Mouse (Mus musculus): Measurements from ENCODE around the gene Mturn. TPM values are rescaled to one million over a fixed set of nuclear protein-coding genes. Genes with fewer than 3 reads are reported as not detected.

Mturn gene
- total and polyA plus RNA-seq, 2 experiments from 2014 or later = 107 to 241 TPM

- WGBS = 45% methylated on average over 5 of the region's 5 CpGs
- ATAC-seq (no peak), DNase-seq (no peak)
- Histone ChIP-seq H3K4me2 (ENCODE audit: low read depth) (no peak overlapping the region), H3K27me3 (ENCODE audit: insufficient read depth, low read length) (no peaks in the 10 kb centered on the region), H3K9me3 (ENCODE audit: low read length) (no peaks in the 10 kb centered on the region), H3K27ac (ENCODE audit: low read depth, low read length) (no peak overlapping the region), H3K4me1 (ENCODE audit: insufficient read depth) (no peaks in the 10 kb centered on the region), H3K4me3 (ENCODE audit: low read depth, low read length) (no peak overlapping the region), H3K36me3 (ENCODE audit: insufficient read depth) (no peaks in the 10 kb centered on the region; the same call in 1 of the 2 replicates), H3K9ac (no peak overlapping the region)
- no peak for TF ChIP-seq CTCF (IDR thresholded peaks at IDR 0.05; ENCODE audit: low read depth)
Observed at GRCm38 (mm10) chr6:54672901-54673300, 8.5 kb upstream of the Mturn start.

DNA sequence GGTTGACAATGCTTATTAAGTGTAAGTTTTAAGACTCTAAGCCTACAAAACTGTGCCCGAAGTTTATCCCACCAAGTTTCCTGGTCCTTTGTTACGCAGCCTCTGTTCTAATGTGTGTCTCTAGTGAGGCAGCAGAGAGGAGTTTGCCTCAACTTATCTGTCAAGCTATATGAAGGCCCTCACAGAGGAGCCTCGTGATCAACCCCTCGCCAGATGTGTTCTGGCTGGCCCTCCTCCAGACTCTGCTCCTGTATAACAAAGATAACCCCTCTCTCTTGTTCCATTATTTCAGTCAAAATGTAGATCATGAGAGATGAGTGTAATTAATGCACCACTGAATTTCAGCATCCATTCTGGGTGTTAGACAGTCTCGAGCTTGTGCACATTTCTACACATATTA lies 1.7 kb upstream of the Mturn start:
- no peak for DNase-seq
- Histone ChIP-seq H3K27ac (ENCODE audit: low read depth, low read length) (no peak overlapping the region), H3K9ac (no peak overlapping the region), H3K4me3 (ENCODE audit: low read depth, low read length) (no peak overlapping the region), H3K4me1 (ENCODE audit: insufficient read depth) (peaks cover 11% of the 10 kb centered on the region), H3K4me2 (ENCODE audit: low read depth) (no peak overlapping the region), H3K9me3 (ENCODE audit: low read length) (no peaks in the 10 kb centered on the region), H3K36me3 (ENCODE audit: insufficient read depth) (no peaks in the 10 kb centered on the region), H3K27me3 (ENCODE audit: insufficient read depth, low read length) (no peaks in the 10 kb centered on the region)
- ATAC-seq = no peak
- no peak for TF ChIP-seq CTCF (IDR thresholded peaks at IDR 0.05; ENCODE audit: low read depth)
- 72% methylated on average over 5 of the region's 5 CpGs for WGBS

DNA sequence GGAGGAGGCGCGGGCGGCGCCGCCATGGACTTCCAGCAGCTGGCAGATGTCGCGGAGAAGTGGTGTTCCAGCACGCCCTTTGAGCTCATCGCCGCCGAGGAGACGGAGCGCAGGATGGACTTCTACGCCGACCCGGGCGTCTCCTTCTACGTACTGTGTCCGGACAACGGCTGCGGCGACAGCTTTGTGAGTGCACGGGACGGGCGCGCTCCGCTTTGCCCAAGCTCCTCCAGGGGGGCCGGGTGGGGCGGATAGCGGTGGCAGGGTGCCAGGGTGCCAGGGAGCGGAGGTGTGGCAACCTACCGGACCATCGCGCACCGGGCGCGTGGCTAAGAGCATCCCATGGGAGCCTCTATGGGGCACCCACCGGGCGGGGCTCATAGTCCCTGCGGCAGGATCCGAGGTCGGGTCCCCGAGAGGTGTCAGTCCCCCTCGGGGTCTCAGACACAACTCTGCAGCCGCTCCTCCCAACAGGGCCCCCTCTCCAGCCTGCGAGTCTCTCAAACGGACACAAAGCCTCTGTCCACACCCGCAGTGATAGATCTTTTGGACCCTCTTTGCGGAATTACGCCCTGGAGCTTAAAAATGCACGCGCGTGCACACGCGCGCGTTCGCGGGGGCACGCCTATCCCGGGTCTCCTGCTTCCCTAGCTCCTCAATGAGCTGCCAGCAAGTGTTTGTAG lies 463 bp downstream of the Mturn start:
- ATAC-seq (peak; percentile 50), DNase-seq (peak; percentile 77)
- peaks cover 14% of the 10 kb centered on the region for H3K4me1 ChIP-seq (ENCODE audit: insufficient read depth)
- no peaks in the 10 kb centered on the region for H3K9me3 ChIP-seq (ENCODE audit: low read length)
- peak overlapping the region; percentile 82 for H3K27ac ChIP-seq (ENCODE audit: low read depth, low read length)
- no peaks in the 10 kb centered on the region for H3K27me3 ChIP-seq (ENCODE audit: insufficient read depth, low read length)
- H3K9ac ChIP-seq = peak overlapping the region; percentile 86
- no peaks in the 10 kb centered on the region for H3K36me3 ChIP-seq (ENCODE audit: insufficient read depth)
- peak; percentile 4; the same call in 1 of the 2 replicates for TF ChIP-seq CTCF (IDR thresholded peaks at IDR 0.05; ENCODE audit: low read depth)
- peak overlapping the region; percentile 74 for H3K4me2 ChIP-seq (ENCODE audit: low read depth)
- H3K4me3 ChIP-seq (ENCODE audit: low read depth, low read length) = peak overlapping the region; percentile 78
- WGBS = 3% methylated on average over 61 of the region's 61 CpGs

GRCm38 (mm10) chr6:54684085-54684484 lies 2.7 kb downstream of the Mturn start:
- no peaks in the 10 kb centered on the region for H3K9me3 ChIP-seq (ENCODE audit: low read length)
- no peak overlapping the region for H3K4me2 ChIP-seq (ENCODE audit: low read depth)
- no peak for ATAC-seq
- no peak for TF ChIP-seq CTCF (IDR thresholded peaks at IDR 0.05; ENCODE audit: low read depth)
- peaks cover 14% of the 10 kb centered on the region for H3K4me1 ChIP-seq (ENCODE audit: insufficient read depth)
- DNase-seq = no peak
- peaks cover 2% of the 10 kb centered on the region; the same call in 1 of the 2 replicates for H3K36me3 ChIP-seq (ENCODE audit: insufficient read depth)
- H3K27me3 ChIP-seq (ENCODE audit: insufficient read depth, low read length) = no peaks in the 10 kb centered on the region
- no peak overlapping the region for H3K9ac ChIP-seq
- WGBS = 75% methylated on average over 4 of the region's 4 CpGs
- H3K27ac ChIP-seq (ENCODE audit: low read depth, low read length) = no peak overlapping the region
- no peak overlapping the region for H3K4me3 ChIP-seq (ENCODE audit: low read depth, low read length)

- WGBS = 75% methylated on average over 5 of the region's 5 CpGs
- no peak overlapping the region; the same call in 1 of the 2 replicates for H3K4me2 ChIP-seq (ENCODE audit: low read depth)
- H3K27me3 ChIP-seq (ENCODE audit: insufficient read depth, low read length) = no peaks in the 10 kb centered on the region
- DNase-seq (no peak), ATAC-seq (no peak)
- H3K4me3 ChIP-seq (ENCODE audit: low read depth, low read length) = no peak overlapping the region
- H3K27ac ChIP-seq (ENCODE audit: low read depth, low read length) = no peak overlapping the region
- H3K9ac ChIP-seq = no peak overlapping the region
- H3K9me3 ChIP-seq (ENCODE audit: low read length) = no peaks in the 10 kb centered on the region
- H3K4me1 ChIP-seq (ENCODE audit: insufficient read depth) = peaks cover 14% of the 10 kb centered on the region
- no peak for TF ChIP-seq CTCF (IDR thresholded peaks at IDR 0.05; ENCODE audit: low read depth)
- peaks cover 12% of the 10 kb centered on the region for H3K36me3 ChIP-seq (ENCODE audit: insufficient read depth)
Observed at GRCm38 (mm10) chr6:54685103-54685502, 3.7 kb downstream of the Mturn start.

DNA sequence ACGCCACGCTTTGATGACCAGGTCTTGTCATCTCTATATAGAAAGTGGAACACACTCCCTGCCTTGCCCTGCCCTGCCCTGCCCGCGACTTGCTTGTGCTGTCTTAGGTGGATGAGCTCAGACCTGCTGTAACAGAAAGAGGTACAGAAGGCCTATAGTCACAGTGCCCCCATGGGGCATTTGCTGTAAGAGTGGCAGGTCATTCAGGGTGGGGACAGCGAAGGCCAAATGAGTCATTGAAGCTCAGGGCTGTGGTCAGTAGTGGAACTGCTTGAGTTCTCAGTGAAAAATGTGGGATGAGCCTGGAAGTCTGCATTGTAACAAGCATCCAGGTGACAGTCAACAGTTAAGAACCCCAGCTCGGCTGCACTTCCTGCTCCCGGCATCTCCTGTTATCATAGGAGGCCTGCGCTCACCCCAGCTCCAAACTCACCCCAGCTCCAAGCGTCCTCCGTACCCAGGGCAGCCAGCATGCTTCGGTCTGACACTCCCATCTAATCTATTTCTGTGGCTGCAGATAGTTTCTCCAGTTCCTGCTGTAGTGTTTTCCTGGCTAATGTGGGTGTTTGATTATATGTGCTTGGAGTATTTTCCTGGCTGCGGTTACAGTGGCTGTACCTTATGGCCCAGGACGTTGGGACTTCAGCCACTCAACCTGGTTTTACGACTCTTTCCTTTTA lies 4.4 kb downstream of the Mturn start:
- H3K9me3 ChIP-seq (ENCODE audit: low read length) = no peaks in the 10 kb centered on the region
- no peak for TF ChIP-seq CTCF (IDR thresholded peaks at IDR 0.05; ENCODE audit: low read depth)
- no peak overlapping the region for H3K4me3 ChIP-seq (ENCODE audit: low read depth, low read length)
- DNase-seq (no peak), ATAC-seq (no peak)
- H3K9ac ChIP-seq = peak overlapping the region; percentile 6; the same call in 1 of the 2 replicates
- H3K4me2 ChIP-seq (ENCODE audit: low read depth) = no peak overlapping the region
- WGBS = 84% methylated on average over 14 of the region's 14 CpGs
- peaks cover 18% of the 10 kb centered on the region for H3K36me3 ChIP-seq (ENCODE audit: insufficient read depth)
- H3K4me1 ChIP-seq (ENCODE audit: insufficient read depth) = peaks cover 10% of the 10 kb centered on the region
- no peaks in the 10 kb centered on the region for H3K27me3 ChIP-seq (ENCODE audit: insufficient read depth, low read length)
- H3K27ac ChIP-seq (ENCODE audit: low read depth, low read length) = no peak overlapping the region
